Mouse (Mus musculus) hindbrain, postnatal 0 days (tissue): ENCODE results near the gene Nbdy. TPM values are rescaled to one million over a fixed set of nuclear protein-coding genes. Genes with fewer than 3 reads are reported as not detected.

ENCODE experiments used
- ATAC-seq: fragments of 200-750 bp; cut with Nextera tagmentation; 2 replicates; pipeline ENCODE4 v1.8.0; 2017; ENCODE audit warnings: mild to moderate bottlenecking, moderate TSS enrichment, moderate library complexity
- DNase-seq: peaks from one replicate; pipeline ENCODE4 v3.0.0-alpha.2; 2015; ENCODE audit warnings: low spot score
- H3K27ac ChIP-seq: fragments of 300-500 bp; sonication (generic); 2 replicates; pipeline ENCODE4 v1.5.1; 2014; ENCODE audit warnings: mild to moderate bottlenecking
- H3K27me3 ChIP-seq: fragments of 300-500 bp; sonication (generic); 2 replicates; pipeline ENCODE4 v1.6.1; 2014; ENCODE audit warnings: low read length, mixed read lengths; ENCODE audit not compliant: insufficient read depth
- H3K36me3 ChIP-seq: fragments of 300-500 bp; sonication (generic); 2 replicates; pipeline ENCODE4 v1.6.1; 2014; ENCODE audit warnings: low read length, mixed read lengths; ENCODE audit not compliant: insufficient read depth
- H3K4me1 ChIP-seq: fragments of 300-500 bp; sonication (generic); 2 replicates; pipeline ENCODE4 v1.6.1; 2014; ENCODE audit warnings: antibody characterized with exemption, low read length, mixed read lengths; ENCODE audit not compliant: insufficient read depth
- H3K4me2 ChIP-seq: fragments of 300-500 bp; sonication (generic); 2 replicates; pipeline ENCODE4 v1.6.1; 2014; ENCODE audit warnings: low read depth, mild to moderate bottlenecking, low read length, moderate library complexity, mixed read lengths
- H3K4me3 ChIP-seq: fragments of 300-500 bp; sonication (generic); 2 replicates; pipeline ENCODE4 v1.5.1; 2014; ENCODE audit warnings: low read length
- H3K9ac ChIP-seq: fragments of 300-500 bp; sonication (generic); replicated peaks from 2 replicates; pipeline ENCODE4 v1.6.1; 2014; ENCODE audit warnings: mild to moderate bottlenecking, low read length, moderate library complexity, mixed read lengths
- H3K9me3 ChIP-seq: fragments of 300-500 bp; sonication (generic); 2 replicates; pipeline ENCODE4 v1.6.1; 2016; ENCODE audit warnings: low read length, mixed read lengths
- CTCF ChIP-seq: IDR thresholded peaks from 2 replicates; pipeline ENCODE4 v1.5.1; 2016; ENCODE audit warnings: antibody characterized with exemption, control low read depth, low read depth
- WGBS: fragments of 180-500 bp; shearing (Covaris S2); extraction: QIAGEN DNeasy Blood & Tissue Kit; methylation state at CpG from one replicate; pipeline ENCODE4 v1.1.7; 2014; 5-methylcytosine and 5-hydroxymethylcytosine counted together
- polyA plus RNA-seq: library from polyadenylated mRNA; unstranded; fragments of >200 nt; fragmentation: Nextera tagmentation; extraction: Ambion mirVana; gene quantifications from 2 replicates; pipeline ENCODE4 v1.2.1, GENCODE M21; 2015
- total RNA-seq: library from RNA; depleted of rRNA; stranded (reverse); fragments of >200 nt; gene quantifications from 2 replicates; pipeline ENCODE4 v1.2.3, GENCODE M21; 2014; rRNA removed

Nbdy gene
- total and polyA plus RNA-seq, 2 experiments from 2014 or later = 57.0 to 192 TPM

- DNase-seq (peak; percentile 2), ATAC-seq (no peak)
- Histone ChIP-seq H3K4me3 (no peak overlapping the region), H3K36me3 (no peaks in the 10 kb centered on the region), H3K4me2 (no peak overlapping the region), H3K27ac (no peak overlapping the region), H3K4me1 (no peaks in the 10 kb centered on the region), H3K9me3 (no peaks in the 10 kb centered on the region), H3K9ac (no peak overlapping the region), H3K27me3 (no peaks in the 10 kb centered on the region)
- TF ChIP-seq CTCF = no peak
- WGBS = 61% methylated on average over 4 of the region's 4 CpGs
Observed at GRCm38 (mm10) chrX:153735697-153736096, 12.3 kb downstream of the Nbdy start.

DNA sequence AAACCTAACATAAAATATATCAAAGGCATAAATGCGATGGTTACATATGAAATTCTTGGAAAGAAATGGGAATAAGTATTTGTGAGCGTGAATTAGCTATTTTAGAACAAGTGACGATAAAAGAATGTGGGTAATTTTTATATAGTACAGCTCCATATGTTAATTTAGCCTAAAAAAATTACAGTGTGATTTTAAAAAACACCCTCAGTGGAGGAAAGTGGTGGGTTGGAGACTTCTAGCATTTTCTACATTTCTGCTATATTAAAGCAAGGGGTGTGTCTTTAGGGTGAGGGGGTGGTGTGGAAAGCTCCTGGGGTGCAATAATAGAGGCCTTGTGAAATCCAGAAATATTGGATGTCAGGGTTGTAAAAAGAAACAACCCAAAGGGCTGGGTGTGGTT is 19.1 kb downstream of the Nbdy start:
- DNase-seq (no peak), ATAC-seq (no peak)
- Histone ChIP-seq H3K27ac (no peak overlapping the region), H3K4me1 (no peaks in the 10 kb centered on the region), H3K27me3 (no peaks in the 10 kb centered on the region), H3K36me3 (no peaks in the 10 kb centered on the region), H3K4me3 (no peak overlapping the region), H3K9me3 (no peaks in the 10 kb centered on the region), H3K4me2 (no peak overlapping the region), H3K9ac (no peak overlapping the region)
- WGBS = 87% methylated on average over 3 of the region's 3 CpGs
- no peak for TF ChIP-seq CTCF

- Histone ChIP-seq H3K27me3 (no peaks in the 10 kb centered on the region), H3K9me3 (no peaks in the 10 kb centered on the region), H3K36me3 (no peaks in the 10 kb centered on the region), H3K4me2 (no peak overlapping the region), H3K27ac (no peak overlapping the region), H3K4me3 (no peak overlapping the region), H3K4me1 (no peaks in the 10 kb centered on the region), H3K9ac (no peak overlapping the region)
- DNase-seq = no peak
- peak; percentile 44 for TF ChIP-seq CTCF
- 43% methylated on average over 2 of the region's 2 CpGs for WGBS
- ATAC-seq = no peak
Observed at GRCm38 (mm10) chrX:153749230-153749629, 25.8 kb downstream of the Nbdy start.

Other genes with a start within 250 kb of the Nbdy start
- gene Ubqln2, start 225.4 kb upstream of the Nbdy start, total RNA-seq = 112 and 128 TPM in 2 replicates
- gene Ubqln2, start 225.4 kb upstream of the Nbdy start, polyA plus RNA-seq = 38.9 and 43.6 TPM in 2 replicates
- gene Cypt3, start 165.0 kb upstream of the Nbdy start, total RNA-seq = not detected in 2 replicates
- not detected in 2 replicates for gene Cypt3, start 165.0 kb upstream of the Nbdy start, polyA plus RNA-seq
- 5.0 and 6.3 TPM in 2 replicates for gene Kctd12b, start 27.2 kb upstream of the Nbdy start, total RNA-seq
- 3.8 and 3.9 TPM in 2 replicates for gene Kctd12b, start 27.2 kb upstream of the Nbdy start, polyA plus RNA-seq
- 11.3 and 15.2 TPM in 2 replicates for gene Spin2c, start 108.6 kb downstream of the Nbdy start, total RNA-seq
- 25.6 and 27.1 TPM in 2 replicates for gene Spin2c, start 108.6 kb downstream of the Nbdy start, polyA plus RNA-seq